Mouse (Mus musculus): ENCODE measurements around the gene Apol9b. TPM values are rescaled to one million over a fixed set of nuclear protein-coding genes. Genes with fewer than 3 reads are reported as not detected.
"Not testable (repeated sequence)": the region's sequence is repeated elsewhere in the genome, so short reads cannot be mapped to it uniquely, and the experiment has no call there.

Apol9b gene
- polyA plus RNA-seq, 1 experiment from 2014 or later, result 0.19 TPM

GRCm38 (mm10) chr15:77724208-77724911 is 4.5 kb upstream of the Apol9b start:
- H3K9ac ChIP-seq; H3K36me3 ChIP-seq (replicated peaks; ENCODE audit: control insufficient read depth, insufficient read depth); H3K4me3 ChIP-seq (replicated peaks; ENCODE audit: low read length); H3K9me3 ChIP-seq (ENCODE audit: control insufficient read depth, low read length); H3K4me2 ChIP-seq (replicated peaks); H3K27me3 ChIP-seq (ENCODE audit: control insufficient read depth, insufficient read depth, low read length); H3K27ac ChIP-seq; DNase-seq (ENCODE audit: low spot score); ATAC-seq (ENCODE audit: low FRiP score); H3K4me1 ChIP-seq (replicated peaks; ENCODE audit: control insufficient read depth, insufficient read depth, low read length): not testable (repeated sequence)
- 22% methylated on average over 2 of the region's 10 CpGs for WGBS

DNA sequence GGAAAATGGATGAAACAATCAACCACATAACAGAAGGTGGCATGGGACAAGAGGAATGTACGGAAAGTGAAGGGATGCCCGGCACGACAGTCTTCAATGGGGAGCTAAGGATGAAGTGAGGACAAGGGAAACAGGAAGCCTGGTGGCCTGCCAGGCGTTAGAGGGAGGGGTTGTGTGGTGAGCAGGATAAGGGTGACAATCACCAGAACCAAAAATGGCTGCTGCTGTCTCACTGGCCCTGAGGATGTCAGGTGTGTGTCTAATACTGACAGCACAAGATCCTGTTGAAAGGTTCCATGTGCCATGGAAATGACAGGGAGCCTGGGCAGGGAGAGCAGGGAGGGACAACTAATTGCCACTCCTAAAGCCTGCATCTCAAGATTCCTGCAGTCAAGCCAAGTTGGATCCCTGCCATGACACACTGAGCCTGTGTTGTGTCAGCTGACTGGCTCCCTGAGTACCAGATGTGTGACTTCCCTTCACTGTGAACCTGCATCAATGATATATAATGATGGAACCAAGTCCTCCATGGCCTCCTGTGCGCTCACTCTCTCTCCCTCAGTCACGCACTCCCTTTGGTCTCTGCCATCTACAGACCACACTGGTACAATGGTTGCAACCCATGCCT is 3.3 kb upstream of the Apol9b start:
- not testable (repeated sequence) for DNase-seq (ENCODE audit: low spot score); H3K9me3 ChIP-seq (ENCODE audit: control insufficient read depth, low read length); H3K27ac ChIP-seq; ATAC-seq (ENCODE audit: low FRiP score); H3K4me2 ChIP-seq (replicated peaks); H3K4me1 ChIP-seq (replicated peaks; ENCODE audit: control insufficient read depth, insufficient read depth, low read length); H3K27me3 ChIP-seq (ENCODE audit: control insufficient read depth, insufficient read depth, low read length); H3K36me3 ChIP-seq (replicated peaks; ENCODE audit: control insufficient read depth, insufficient read depth); H3K9ac ChIP-seq; H3K4me3 ChIP-seq (replicated peaks; ENCODE audit: low read length)
- WGBS, result 80% methylated on average over 6 of the region's 6 CpGs

DNA sequence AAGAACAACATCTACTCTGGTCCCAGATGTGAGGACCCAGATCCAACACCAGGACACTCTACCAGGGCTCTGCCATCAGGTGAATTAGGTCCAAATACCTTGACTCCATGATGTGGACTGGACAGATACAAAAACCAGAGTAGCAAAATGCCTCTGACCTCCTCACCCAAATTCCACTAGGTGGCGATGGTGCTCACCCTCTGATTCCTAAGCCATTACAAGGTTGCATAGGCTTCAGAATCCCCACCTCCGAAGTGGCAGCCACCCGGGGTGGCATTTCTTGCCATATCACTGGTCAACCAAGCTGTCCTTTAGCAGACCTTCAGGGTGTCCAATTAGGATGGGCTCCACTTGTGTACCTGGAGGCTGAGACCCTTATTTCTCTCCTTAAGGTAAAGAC is 1.7 kb upstream of the Apol9b start:
- not testable (repeated sequence) for H3K36me3 ChIP-seq (replicated peaks; ENCODE audit: control insufficient read depth, insufficient read depth); H3K9ac ChIP-seq; H3K4me3 ChIP-seq (replicated peaks; ENCODE audit: low read length); DNase-seq (ENCODE audit: low spot score); H3K27ac ChIP-seq; H3K27me3 ChIP-seq (ENCODE audit: control insufficient read depth, insufficient read depth, low read length); H3K4me2 ChIP-seq (replicated peaks); ATAC-seq (ENCODE audit: low FRiP score); H3K9me3 ChIP-seq (ENCODE audit: control insufficient read depth, low read length); H3K4me1 ChIP-seq (replicated peaks; ENCODE audit: control insufficient read depth, insufficient read depth, low read length)
- 7% methylated on average over 3 of the region's 3 CpGs for WGBS

- H3K27ac ChIP-seq; H3K4me1 ChIP-seq (replicated peaks; ENCODE audit: control insufficient read depth, insufficient read depth, low read length); ATAC-seq (ENCODE audit: low FRiP score); H3K9ac ChIP-seq; H3K27me3 ChIP-seq (ENCODE audit: control insufficient read depth, insufficient read depth, low read length); H3K36me3 ChIP-seq (replicated peaks; ENCODE audit: control insufficient read depth, insufficient read depth); H3K4me3 ChIP-seq (replicated peaks; ENCODE audit: low read length); DNase-seq (ENCODE audit: low spot score); H3K4me2 ChIP-seq (replicated peaks); H3K9me3 ChIP-seq (ENCODE audit: control insufficient read depth, low read length): not testable (repeated sequence)
- WGBS, result 85% methylated on average over 3 of the region's 3 CpGs
These were observed 1.1 kb upstream of the Apol9b start for GRCm38 (mm10) chr15:77727745-77728144.

DNA sequence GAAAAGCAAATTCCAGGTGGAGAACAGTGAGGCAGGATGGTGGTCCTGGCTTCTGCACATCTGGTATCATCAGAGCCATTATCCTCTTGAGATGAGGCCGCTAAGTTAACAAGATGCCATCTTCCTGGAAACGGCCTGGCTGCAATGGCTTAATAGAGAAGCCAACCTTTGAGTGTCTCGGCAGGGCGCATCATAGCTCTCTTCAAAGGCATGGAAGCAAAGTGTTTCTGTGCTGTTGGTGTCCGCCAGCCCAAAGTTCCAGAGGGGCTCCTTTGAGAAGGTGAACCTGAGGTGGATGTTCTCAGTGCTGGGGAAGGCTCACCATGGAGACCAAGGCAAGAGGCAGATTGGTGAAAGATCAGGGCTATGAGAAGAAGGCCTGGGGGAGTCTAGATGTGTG is 2.8 kb downstream of the Apol9b start:
- 90% methylated on average over 5 of the region's 5 CpGs for WGBS
- H3K27ac ChIP-seq, result no peak overlapping the region
- no peak for DNase-seq (ENCODE audit: low spot score)
- no peaks in the 10 kb centered on the region for H3K9me3 ChIP-seq (ENCODE audit: control insufficient read depth, low read length)
- no peaks in the 10 kb centered on the region for H3K4me1 ChIP-seq (replicated peaks; ENCODE audit: control insufficient read depth, insufficient read depth, low read length)
- H3K9ac ChIP-seq, result no peak overlapping the region
- no peak overlapping the region for H3K4me3 ChIP-seq (replicated peaks; ENCODE audit: low read length)
- H3K27me3 ChIP-seq (ENCODE audit: control insufficient read depth, insufficient read depth, low read length), result no peaks in the 10 kb centered on the region
- no peak overlapping the region for H3K4me2 ChIP-seq (replicated peaks)
- ATAC-seq (ENCODE audit: low FRiP score), result no peak
- H3K36me3 ChIP-seq (replicated peaks; ENCODE audit: control insufficient read depth, insufficient read depth), result no peaks in the 10 kb centered on the region

GRCm38 (mm10) chr15:77732851-77733250 is 4.0 kb downstream of the Apol9b start:
- H3K4me1 ChIP-seq (replicated peaks; ENCODE audit: control insufficient read depth, insufficient read depth, low read length); H3K27me3 ChIP-seq (ENCODE audit: control insufficient read depth, insufficient read depth, low read length); H3K4me2 ChIP-seq (replicated peaks); DNase-seq (ENCODE audit: low spot score); H3K27ac ChIP-seq; H3K36me3 ChIP-seq (replicated peaks; ENCODE audit: control insufficient read depth, insufficient read depth); H3K4me3 ChIP-seq (replicated peaks; ENCODE audit: low read length); ATAC-seq (ENCODE audit: low FRiP score); H3K9ac ChIP-seq; H3K9me3 ChIP-seq (ENCODE audit: control insufficient read depth, low read length): not testable (repeated sequence)
- WGBS, result 77% methylated on average over 10 of the region's 10 CpGs

DNA sequence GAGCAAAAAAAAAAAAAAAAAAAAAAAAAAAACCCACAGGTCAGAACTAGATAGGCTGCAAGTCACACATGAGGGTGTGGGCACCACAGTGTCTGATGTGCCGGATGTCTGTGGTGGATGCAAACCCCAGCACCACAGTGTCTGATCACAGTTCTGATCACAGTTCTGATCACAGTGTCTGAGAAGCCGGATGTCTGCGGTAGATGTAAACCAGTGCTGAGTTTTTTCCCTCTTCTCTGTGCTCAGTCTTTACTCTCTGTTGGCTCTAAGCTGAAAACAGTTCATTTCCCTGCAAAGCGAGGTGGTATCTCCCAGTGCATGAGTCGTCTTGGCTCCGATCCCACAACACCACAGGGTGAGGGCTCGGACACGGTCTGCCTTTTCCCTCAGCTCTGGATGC is 4.5 kb downstream of the Apol9b start:
- H3K36me3 ChIP-seq (replicated peaks; ENCODE audit: control insufficient read depth, insufficient read depth); H3K4me1 ChIP-seq (replicated peaks; ENCODE audit: control insufficient read depth, insufficient read depth, low read length); H3K9me3 ChIP-seq (ENCODE audit: control insufficient read depth, low read length); H3K27ac ChIP-seq; ATAC-seq (ENCODE audit: low FRiP score); H3K9ac ChIP-seq; DNase-seq (ENCODE audit: low spot score); H3K4me2 ChIP-seq (replicated peaks); H3K27me3 ChIP-seq (ENCODE audit: control insufficient read depth, insufficient read depth, low read length); H3K4me3 ChIP-seq (replicated peaks; ENCODE audit: low read length): not testable (repeated sequence)
- WGBS, result 79% methylated on average over 8 of the region's 8 CpGs

DNA sequence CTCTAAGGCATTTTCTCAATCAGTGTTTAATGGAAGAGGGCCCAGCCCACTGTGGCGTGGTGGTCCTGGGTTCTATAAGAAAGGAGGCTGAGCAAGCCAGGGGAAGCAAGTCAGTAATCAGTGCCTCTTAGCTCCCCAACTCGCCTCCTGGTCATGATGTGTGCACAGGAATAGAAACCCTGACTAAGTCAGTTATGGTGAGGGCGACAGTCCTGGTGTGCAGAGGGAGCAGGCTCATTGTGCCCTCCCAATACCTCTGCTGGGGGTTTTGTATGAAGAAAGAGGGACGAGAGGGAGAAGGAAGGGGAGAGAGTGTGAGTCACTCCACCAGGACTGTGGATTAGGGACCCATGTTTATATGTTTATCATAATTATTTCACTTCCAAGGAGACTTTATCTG is 5.1 kb downstream of the Apol9b start:
- not testable (repeated sequence) for H3K4me1 ChIP-seq (replicated peaks; ENCODE audit: control insufficient read depth, insufficient read depth, low read length); H3K9ac ChIP-seq; H3K4me3 ChIP-seq (replicated peaks; ENCODE audit: low read length); H3K4me2 ChIP-seq (replicated peaks); H3K27me3 ChIP-seq (ENCODE audit: control insufficient read depth, insufficient read depth, low read length); H3K9me3 ChIP-seq (ENCODE audit: control insufficient read depth, low read length); H3K27ac ChIP-seq; ATAC-seq (ENCODE audit: low FRiP score); DNase-seq (ENCODE audit: low spot score); H3K36me3 ChIP-seq (replicated peaks; ENCODE audit: control insufficient read depth, insufficient read depth)
- 71% methylated on average over 4 of the region's 4 CpGs for WGBS

DNA sequence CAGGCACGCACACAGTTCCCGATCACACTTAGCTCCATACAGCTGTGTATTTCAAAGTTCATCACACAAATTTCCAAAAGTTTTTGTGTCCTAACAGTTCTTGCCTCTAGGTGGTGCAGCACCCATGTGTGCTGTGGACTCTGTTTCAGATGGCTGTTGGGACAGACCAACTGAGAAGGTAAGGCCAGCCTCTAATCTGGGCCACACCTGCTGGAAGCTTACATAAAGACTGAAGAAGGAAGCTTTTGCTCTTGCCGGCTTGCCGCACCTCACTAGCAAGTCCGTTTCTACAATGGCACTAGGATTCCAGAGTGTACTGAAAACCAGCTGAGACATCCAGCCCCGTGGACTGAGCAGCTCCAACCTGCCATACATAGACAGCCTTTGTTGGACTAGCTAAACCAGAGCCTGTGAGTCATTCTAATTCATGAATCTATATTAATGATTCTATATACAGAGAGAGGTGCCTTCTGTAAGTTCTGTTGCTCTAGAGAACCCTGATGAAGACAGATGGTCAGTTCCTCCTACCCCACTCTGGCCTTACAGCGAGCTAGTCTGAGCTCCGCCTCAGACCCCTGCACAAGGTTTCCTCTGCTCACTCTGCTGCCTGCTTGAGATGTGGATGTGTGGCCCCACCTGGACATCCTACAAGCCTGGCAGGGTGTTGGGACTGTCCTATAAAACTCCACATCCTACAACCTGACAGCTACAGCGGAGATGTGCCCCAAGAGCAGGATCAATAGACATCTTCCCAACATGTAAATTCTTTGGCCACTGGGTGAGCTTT is 11.9 kb downstream of the Apol9b start:
- Histone ChIP-seq H3K4me1 (replicated peaks; ENCODE audit: control insufficient read depth, insufficient read depth, low read length) (no peaks in the 10 kb centered on the region), H3K4me3 (replicated peaks; ENCODE audit: low read length) (no peak overlapping the region), H3K9ac (no peak overlapping the region), H3K27me3 (ENCODE audit: control insufficient read depth, insufficient read depth, low read length) (no peaks in the 10 kb centered on the region), H3K9me3 (ENCODE audit: control insufficient read depth, low read length) (no peaks in the 10 kb centered on the region), H3K36me3 (replicated peaks; ENCODE audit: control insufficient read depth, insufficient read depth) (no peaks in the 10 kb centered on the region), H3K27ac (no peak overlapping the region), H3K4me2 (replicated peaks) (no peak overlapping the region)
- 83% methylated on average over 9 of the region's 9 CpGs for WGBS
- ATAC-seq (ENCODE audit: low FRiP score), result no peak
- DNase-seq (ENCODE audit: low spot score), result no peak
